Mouse (Mus musculus) ZHBTc4 (cell line): ENCODE data around the gene Olfr695.
"Not testable (repeated sequence)": the region's sequence is repeated elsewhere in the genome, so short reads cannot be mapped to it uniquely, and the experiment has no call there.

ENCODE experiments used
- DNase-seq: peaks from one replicate; pipeline ENCODE4 v3.0.0-alpha.2; 2011; ENCODE audit warnings: low read depth, low spot score

The Olfr695 gene

DNA sequence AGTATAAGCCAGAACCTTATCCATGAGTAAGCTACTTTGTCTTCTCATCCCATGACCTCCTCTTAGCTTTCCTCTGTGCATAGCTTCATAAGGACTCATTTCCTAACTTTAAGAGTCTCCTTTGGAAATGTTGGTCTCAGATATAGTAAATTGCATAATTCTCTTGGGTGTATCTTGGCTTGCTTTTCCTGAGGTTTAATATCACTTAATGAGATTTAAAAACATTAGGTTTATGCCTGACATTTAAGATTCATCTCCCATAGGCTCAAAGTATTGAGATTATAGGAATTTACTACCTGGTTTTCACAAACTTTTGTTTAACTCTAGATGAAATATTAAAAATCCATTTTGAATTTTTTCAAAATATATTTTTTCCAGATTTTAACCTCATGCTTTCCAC is at the start of gene Olfr695:
Olfr695 (minus strand) TSS at position 101 of the 400 bp plus-strand sequence.
- DNase-seq, result no peak

DNA sequence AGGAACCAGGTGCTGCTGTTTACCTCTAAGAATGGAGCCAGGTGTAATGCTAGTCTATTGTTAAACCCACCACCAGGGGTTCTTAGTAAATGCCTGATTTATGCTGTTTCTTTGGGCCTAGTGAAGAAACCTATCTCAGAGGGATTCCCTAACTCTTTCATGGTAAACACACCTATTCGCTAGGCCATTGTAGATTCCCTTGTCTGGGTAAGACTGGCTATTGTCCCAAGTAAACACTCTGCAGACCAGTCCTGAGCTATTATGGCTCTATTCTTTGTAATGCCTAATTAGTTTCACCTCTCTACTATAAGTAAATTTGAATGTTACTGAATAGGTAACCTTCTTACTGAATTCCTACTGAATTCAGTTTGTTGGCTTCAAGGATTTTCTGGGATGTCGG is 44.8 kb upstream of the Olfr695 start:
- peak; percentile 74 for DNase-seq

DNA sequence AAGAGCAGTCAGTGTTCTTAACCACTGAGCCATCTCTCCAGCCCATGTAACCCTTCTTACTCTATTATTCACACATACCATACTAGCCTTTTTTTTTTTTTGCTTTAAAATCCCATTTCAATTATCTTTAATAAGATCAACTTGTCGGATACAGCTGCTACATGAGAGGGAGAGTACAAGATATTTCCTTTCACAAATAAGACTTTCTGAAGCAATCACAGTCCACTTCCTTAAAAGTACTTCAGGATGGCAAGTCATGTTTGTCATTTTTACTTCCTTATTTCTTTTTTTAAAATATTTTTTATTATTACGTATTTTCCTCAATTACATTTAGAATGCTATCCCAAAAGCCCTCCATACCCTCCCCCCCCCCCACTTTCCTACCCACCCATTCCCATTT is 42.6 kb upstream of the Olfr695 start:
- DNase-seq, result no peak

DNA sequence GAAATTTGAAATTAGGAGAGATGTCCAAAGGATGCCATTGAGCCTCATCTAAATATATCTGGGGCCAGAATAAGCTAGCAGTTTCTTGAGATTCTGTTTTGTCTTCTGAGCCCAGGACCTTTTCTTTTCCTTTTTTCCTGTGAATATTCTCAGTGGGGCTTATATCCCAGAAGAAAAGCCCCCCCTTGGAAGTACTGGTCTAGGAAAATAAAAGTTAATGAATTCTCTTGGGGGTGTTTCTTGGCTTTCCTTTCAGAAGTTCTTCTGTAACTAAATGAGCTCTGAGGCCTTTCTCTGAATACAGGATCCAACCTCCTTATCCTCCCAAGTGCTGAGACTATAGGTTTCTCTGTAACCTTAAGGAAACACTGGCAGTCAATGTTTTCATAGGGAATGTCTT is 39.1 kb upstream of the Olfr695 start, which contains the start of gene Olfr698:
Olfr698 (minus strand) TSS at position 101 of the 400 bp plus-strand sequence.
- DNase-seq, result no peak

DNA sequence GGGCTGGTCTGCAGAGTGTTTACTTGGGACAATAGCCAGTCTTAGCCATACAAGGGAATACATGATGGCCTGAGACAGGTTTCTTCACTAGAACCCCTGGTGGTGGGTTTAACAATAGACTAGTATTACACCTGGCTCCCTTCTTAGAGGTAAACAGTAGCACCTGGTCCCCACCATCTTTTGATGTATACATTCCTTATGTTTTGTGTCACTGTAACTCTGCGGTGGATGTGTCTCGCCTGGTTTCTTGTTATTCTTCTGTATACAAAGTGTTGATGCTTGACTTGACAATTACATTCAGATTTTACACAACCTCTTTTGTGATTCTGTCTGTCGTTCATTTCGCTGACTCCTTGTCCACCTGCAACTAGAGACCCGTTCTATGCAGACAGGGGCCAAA is 29.6 kb upstream of the Olfr695 start:
- DNase-seq, result peak; percentile 87

DNA sequence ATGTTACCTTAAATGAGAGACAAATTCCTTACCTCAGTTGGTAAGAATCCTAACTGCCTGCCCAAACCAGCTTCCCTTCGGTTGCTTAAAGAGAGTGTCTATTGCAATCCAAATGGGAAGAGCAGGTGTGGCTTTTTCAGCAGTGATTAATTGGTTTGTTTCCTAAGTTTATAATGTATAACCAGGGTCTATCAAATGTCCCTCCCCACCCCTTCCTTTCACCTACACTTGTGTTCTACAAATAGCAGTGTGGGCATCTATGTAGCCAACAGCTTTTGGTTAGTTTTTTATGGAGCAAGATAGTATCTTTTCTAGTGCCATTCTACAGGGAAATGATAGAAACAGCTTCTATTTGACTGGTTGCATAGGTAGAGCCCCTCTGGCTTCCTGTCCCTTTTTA is 26.1 kb upstream of the Olfr695 start, which contains the start of gene Olfr697:
Olfr697 (minus strand) TSS at position 101 of the 400 bp plus-strand sequence.
- no peak for DNase-seq

DNA sequence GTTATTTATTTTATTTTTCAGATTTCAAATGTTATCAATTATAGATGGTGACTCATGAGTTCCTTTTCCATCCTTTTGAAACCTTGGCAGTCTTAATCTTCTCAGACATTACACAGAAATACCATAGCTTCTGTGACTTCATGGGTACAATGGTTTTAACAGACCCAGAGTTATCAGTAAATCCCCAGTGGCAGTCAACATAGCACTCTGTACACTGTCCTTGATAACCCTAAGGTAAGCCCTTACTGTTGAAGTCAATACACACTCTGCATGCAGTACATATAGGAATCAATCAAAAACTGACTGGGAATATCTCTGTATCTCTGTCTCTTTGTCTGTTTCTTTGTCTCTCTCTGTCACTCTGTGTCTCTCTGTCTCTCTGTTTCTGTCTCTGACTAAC is 20.8 kb upstream of the Olfr695 start:
- DNase-seq, result no peak

DNA sequence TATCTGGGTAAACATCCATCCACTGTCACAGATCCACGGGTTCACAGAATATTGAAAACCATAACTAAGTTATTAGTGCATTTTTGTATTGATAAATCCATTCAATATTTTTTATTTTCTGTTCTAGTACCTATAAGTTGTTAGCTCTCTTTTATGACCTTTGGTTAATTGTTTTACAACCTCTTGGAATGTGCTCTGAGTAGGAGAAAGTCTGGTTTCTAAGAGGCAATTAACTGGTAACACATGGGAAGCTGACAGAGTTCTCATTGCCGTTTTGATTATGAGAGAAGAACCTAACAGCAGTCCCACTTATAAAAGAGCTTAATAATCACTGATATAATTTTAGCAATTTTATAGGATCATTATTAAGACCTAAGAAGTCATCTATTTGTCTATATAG is 17.5 kb upstream of the Olfr695 start:
- no peak for DNase-seq

DNA sequence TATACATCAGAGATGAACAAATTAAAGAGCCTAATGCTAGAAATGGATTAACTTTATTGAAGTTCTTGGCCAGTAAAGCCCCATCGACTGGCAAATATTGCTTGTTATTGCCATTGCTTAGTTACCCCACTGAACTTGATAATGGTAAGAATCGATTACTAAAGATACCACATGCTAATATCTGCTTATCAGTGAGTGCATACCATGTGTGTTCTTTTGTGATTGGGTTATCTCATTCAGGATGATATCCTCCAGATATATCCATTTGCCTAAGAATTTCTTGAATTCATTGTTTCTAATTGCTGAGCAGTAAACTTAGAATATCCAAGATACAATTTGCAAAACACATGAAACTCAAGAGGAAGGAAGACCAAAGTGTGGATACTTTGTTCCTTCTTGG is 9.5 kb upstream of the Olfr695 start:
- not testable (repeated sequence) for DNase-seq

DNA sequence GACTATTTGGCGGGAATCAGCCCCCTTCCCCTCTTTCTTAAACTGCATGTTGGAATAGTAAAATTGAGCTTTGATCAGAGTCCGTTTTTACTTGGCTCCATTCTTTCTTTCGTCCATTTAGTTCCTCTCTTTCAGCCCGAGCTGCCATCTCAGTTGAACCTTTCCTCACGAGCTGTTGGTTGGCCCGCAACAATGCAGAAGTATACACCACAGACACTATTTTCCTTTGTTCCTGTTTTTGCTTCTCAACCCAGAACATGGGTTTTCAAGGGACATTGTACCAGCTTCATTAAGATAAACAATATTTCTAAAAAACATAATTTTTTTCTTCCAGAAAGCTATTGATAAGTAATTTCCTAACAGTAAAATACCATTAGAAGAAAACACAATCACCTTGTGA is 4.7 kb downstream of the Olfr695 start:
- no peak for DNase-seq

DNA sequence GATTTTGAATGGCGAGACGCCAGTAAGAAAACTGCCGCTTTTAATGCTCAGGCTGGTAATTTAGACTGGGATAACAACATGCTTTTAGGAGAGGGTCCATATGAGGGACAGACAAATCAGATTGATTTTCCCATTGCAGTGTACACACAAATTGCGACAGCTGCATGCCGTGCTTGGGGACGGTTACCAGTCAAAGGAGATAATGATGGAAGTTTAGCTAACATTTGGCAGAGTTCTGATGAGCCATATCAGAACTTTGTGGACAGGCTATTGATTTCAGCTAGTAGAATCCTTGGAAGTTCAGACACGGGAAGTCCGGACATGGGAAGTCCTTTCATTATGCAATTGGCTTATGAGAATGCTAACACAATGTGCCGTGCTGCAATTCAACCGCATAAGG is 8.5 kb downstream of the Olfr695 start:
- not testable (repeated sequence) for DNase-seq

DNA sequence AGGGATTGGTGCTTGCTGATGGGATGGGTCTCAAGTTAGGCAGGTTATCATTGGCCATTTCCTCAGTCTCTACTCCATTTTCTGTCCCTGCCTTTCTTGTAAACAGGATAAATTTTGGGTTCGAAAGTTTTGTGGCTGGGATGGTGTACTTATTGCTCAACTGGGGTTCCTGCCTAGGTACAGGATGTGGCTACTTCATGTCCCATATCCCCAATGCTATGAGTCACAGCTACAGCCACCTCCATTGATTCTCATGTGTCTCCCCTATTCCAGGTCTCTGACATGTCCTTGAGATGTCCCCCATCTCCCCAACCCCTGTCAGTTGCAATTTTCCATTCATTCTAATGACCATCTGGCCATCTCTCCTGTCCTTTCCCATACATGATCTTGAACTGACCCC is 19.3 kb downstream of the Olfr695 start:
- no peak for DNase-seq

DNA sequence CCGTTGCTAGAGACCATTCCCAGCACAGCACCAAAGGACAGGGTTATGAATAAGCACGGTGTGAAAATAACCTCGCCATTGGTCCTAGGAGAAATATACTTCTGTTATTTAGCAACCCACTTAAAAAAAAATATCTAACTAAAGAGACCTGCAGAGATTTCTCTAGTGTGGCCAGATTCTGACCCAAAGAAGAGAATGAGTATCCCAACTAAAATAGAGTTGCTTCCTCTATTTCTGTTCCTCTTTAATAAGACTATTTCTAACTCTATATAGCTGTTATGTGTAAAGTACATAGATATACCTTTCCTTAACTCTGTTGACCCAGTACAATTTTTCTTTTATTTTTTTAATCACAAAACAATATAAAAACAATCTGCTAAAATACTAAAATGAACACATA is 23.2 kb downstream of the Olfr695 start:
- DNase-seq, result no peak

DNA sequence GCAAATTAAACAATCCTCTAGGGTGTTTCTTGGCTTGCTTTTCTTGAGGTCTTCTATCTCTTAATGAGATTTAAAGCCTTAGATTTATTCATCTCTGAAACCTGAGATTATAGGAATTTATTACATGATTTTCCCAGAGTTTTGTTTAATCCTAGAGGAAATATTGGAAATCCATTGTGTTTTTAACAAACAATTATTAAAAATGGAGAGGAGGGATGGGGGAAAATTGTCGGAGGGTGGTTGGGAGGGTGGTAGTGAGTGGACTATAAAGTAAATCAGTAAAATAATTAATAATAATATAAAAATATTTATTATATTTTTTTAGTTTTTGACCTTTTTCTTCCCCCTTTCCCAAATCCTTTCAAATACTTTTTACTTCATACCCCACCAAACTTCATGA is 24.5 kb downstream of the Olfr695 start, which contains the start of gene Olfr694:
Olfr694 (minus strand) TSS at position 101 of the 400 bp plus-strand sequence.
- no peak for DNase-seq

DNA sequence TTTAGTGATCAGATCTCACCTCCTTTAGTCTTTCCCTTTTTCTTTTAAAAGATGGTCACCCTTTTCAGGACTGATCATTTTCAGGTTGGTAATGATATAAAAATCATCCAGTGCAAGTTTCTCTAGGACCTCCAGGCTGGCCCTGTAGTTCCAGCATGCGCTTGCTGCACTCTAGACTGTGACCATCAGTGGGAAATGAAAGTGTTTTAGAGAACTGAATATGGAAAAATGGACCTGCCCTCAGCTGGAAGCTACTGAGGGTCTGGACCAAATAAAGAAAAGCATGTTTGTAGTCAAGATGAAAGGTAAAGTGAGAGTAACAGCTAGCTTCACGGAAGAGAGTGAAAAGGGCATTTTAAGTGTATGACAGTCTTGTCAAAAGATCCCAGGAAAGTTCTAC is 30.8 kb downstream of the Olfr695 start:
- DNase-seq, result no peak

DNA sequence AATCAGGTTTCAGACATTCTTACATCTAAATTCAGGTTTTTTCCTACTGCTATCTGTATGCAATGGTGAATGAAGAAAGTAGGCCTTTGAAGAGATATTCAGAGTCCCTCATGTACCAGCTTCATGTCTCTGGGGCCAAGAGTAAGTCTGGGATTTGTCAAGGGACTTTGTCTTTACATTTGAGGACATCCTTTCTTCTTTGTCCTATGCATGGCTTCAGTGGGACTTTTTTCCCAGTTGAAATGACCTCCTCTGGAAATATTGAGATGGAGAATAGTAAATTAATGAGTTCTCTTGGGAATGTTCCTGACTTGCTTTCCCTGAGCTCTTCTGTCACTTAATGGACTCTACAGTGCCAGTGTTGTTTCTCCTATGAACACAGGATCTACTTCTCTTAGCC is 35.7 kb downstream of the Olfr695 start, which contains the start of gene Olfr693:
Olfr693 (minus strand) TSS at position 101 of the 400 bp plus-strand sequence.
- no peak for DNase-seq
